Mouse (Mus musculus): ENCODE measurements at regions not wholly inside any gene's neighbourhood (a gene's known extent, or its start where the extent isn't known, plus 50 kb on each side); places are given as distances from the start of the nearest gene placed in this dataset.

- CTCF ChIA-PET = no interaction called here
Measured at GRCm38 (mm10) chr11:41533009-41533408, 467.6 kb downstream of the Gabrg2 start.

- CTCF ChIA-PET = no interaction called here
Measured at GRCm38 (mm10) chr11:41531971-41532896, 468.4 kb downstream of the Gabrg2 start.

GRCm38 (mm10) chr11:41524979-41525378, 475.7 kb downstream of the Gabrg2 start:
- CTCF ChIA-PET = no interaction called here

- CTCF ChIA-PET = no interaction called here
Measured at GRCm38 (mm10) chr11:41493277-41493676, 507.4 kb downstream of the Gabrg2 start.

GRCm38 (mm10) chr11:41491966-41492365, 508.7 kb downstream of the Gabrg2 start:
- CTCF ChIA-PET = no interaction called here

GRCm38 (mm10) chr11:41491279-41491678, 509.4 kb downstream of the Gabrg2 start:
- CTCF ChIA-PET = no interaction called here

- CTCF ChIA-PET = no interaction called here
Measured at GRCm38 (mm10) chr11:41483881-41484280, 516.8 kb downstream of the Gabrg2 start.

- CTCF ChIA-PET = no interaction called here
Measured at GRCm38 (mm10) chr11:41470938-41471633, 529.6 kb downstream of the Gabrg2 start.

GRCm38 (mm10) chr11:41467330-41467729, 533.3 kb downstream of the Gabrg2 start:
- CTCF ChIA-PET = interaction anchor here (0.6 kb wide), 1 partner anchor 17 kb away, joined by 5 read pairs; no protein-coding TSS in a partner anchor

GRCm38 (mm10) chr11:41433846-41434245, 566.8 kb downstream of the Gabrg2 start:
- CTCF ChIA-PET = no interaction called here

- CTCF ChIA-PET = no interaction called here
Measured at GRCm38 (mm10) chr11:41425592-41425991, 575.1 kb downstream of the Gabrg2 start.

Measured in spleen, embryonic (tissue).